In genomic region chr4:126749553-126749952, GRCm38 (mm10) we compare ENCODE assay signal across 13 mouse cellular contexts. TPM values are rescaled to one million over a fixed set of nuclear protein-coding genes. Genes with fewer than 3 reads are reported as not detected.
DNase-seq lines count a peak whose midpoint lies in the region; ATAC-seq lines count a peak whose summit lies in the region.
"Had no signal": no experiment of that assay in that cellular context is flagged by ENCODE, and none has a peak within 500 bp of the region (broad histone marks: within the 10 kb centered on the region; RNA-seq: fewer than 3 reads in every experiment).

No protein-coding gene starts in this region.

- no peak for DNase-seq in frontal cortex, postnatal 14 days (ENCODE audit: low spot score in 2 of 2)
- no peak for DNase-seq in midbrain, embryonic 10.5 days (ENCODE audit: low spot score)
- DNase-seq in hindbrain, embryonic 14.5 days (ENCODE audit: low spot score): no peak
- DNase-seq in heart, adult 9 months (ENCODE audit: low spot score in 2 of 2): no peak
- no peak for DNase-seq in adipocyte (ENCODE audit: low spot score)
- DNase-seq: kidney, adult 8-10 months had no signal

- ATAC-seq in frontal cortex, adult (ENCODE audit: low TSS enrichment): peak; percentile 28; the same call in 1 of the 2 replicates
- no peak for ATAC-seq in midbrain, embryonic 13.5 days
- no peak for ATAC-seq in hindbrain, embryonic 14.5 days (ENCODE audit: low FRiP score)
- ATAC-seq in neural tube, embryonic 15.5 days (ENCODE audit: low FRiP score): no peak
- ATAC-seq: Patski had no signal

- no peaks in the 10 kb centered on the region for H3K9me3 ChIP-seq in midbrain, embryonic 13.5 days
- H3K9me3 ChIP-seq in midbrain, embryonic 10.5 days (replicated peaks): no peaks in the 10 kb centered on the region
- no peaks in the 10 kb centered on the region for H3K9me3 ChIP-seq in hindbrain, embryonic 14.5 days (ENCODE audit: control insufficient read depth, low read length)
- H3K9me3 ChIP-seq in neural tube, embryonic 15.5 days (replicated peaks): no peaks in the 10 kb centered on the region
- H3K9me3 ChIP-seq: liver, embryonic 15.5 days; midbrain, embryonic 12.5 days; stomach, embryonic 15.5 days had no signal

- 89% methylated on average over 11 of the region's 11 CpGs for WGBS in midbrain, embryonic 13.5 days
- 91% methylated on average over 11 of the region's 11 CpGs for WGBS in midbrain, embryonic 10.5 days
- WGBS in hindbrain, embryonic 14.5 days: 86% methylated on average over 11 of the region's 11 CpGs
- WGBS in neural tube, embryonic 15.5 days: 80% methylated on average over 11 of the region's 11 CpGs

- H3K4me1 ChIP-seq in midbrain, embryonic 13.5 days (replicated peaks): peaks cover 53% of the 10 kb centered on the region
- peaks cover 57% of the 10 kb centered on the region for H3K4me1 ChIP-seq in midbrain, embryonic 10.5 days
- peaks cover 36% of the 10 kb centered on the region for H3K4me1 ChIP-seq in hindbrain, embryonic 14.5 days (replicated peaks; ENCODE audit: control insufficient read depth, insufficient read depth, low read length)
- H3K4me1 ChIP-seq in neural tube, embryonic 15.5 days: peaks cover 52% of the 10 kb centered on the region

- H3K27ac ChIP-seq in midbrain, embryonic 13.5 days: no peak overlapping the region
- no peak overlapping the region for H3K27ac ChIP-seq in midbrain, embryonic 10.5 days (replicated peaks)
- H3K27ac ChIP-seq in hindbrain, embryonic 14.5 days: no peak overlapping the region
- H3K27ac ChIP-seq in neural tube, embryonic 15.5 days (replicated peaks): no peak overlapping the region
- H3K27ac ChIP-seq: liver, embryonic 15.5 days; midbrain, embryonic 12.5 days; stomach, embryonic 15.5 days had no signal

- H3K36me3 ChIP-seq in midbrain, embryonic 13.5 days: peaks cover 58% of the 10 kb centered on the region
- peaks cover 65% of the 10 kb centered on the region for H3K36me3 ChIP-seq in midbrain, embryonic 10.5 days
- H3K36me3 ChIP-seq in hindbrain, embryonic 14.5 days (replicated peaks; ENCODE audit: control insufficient read depth, insufficient read depth): peaks cover 52% of the 10 kb centered on the region
- H3K36me3 ChIP-seq in neural tube, embryonic 15.5 days: peaks cover 45% of the 10 kb centered on the region

- peak overlapping the region; percentile 48 for H3K9ac ChIP-seq in midbrain, embryonic 13.5 days (replicated peaks)
- H3K9ac ChIP-seq in hindbrain, embryonic 14.5 days: peak overlapping the region; percentile 20; the same call in 1 of the 2 replicates
- H3K9ac ChIP-seq in neural tube, embryonic 15.5 days (replicated peaks): peak overlapping the region; percentile 29; the same call in 1 of the 2 replicates
- H3K9ac ChIP-seq: liver, embryonic 15.5 days; midbrain, embryonic 12.5 days; stomach, embryonic 15.5 days had no signal

- peaks cover 8% of the 10 kb centered on the region for H3K27me3 ChIP-seq in midbrain, embryonic 13.5 days
- peaks cover 32% of the 10 kb centered on the region for H3K27me3 ChIP-seq in midbrain, embryonic 10.5 days (ENCODE audit: low read depth, poor library complexity, severe bottlenecking)
- H3K27me3 ChIP-seq in hindbrain, embryonic 14.5 days (ENCODE audit: control insufficient read depth, insufficient read depth, low read length): no peaks in the 10 kb centered on the region
- H3K27me3 ChIP-seq in neural tube, embryonic 15.5 days (replicated peaks): peaks cover 3% of the 10 kb centered on the region
- H3K27me3 ChIP-seq: liver, embryonic 15.5 days; Patski; stomach, embryonic 15.5 days had no signal

- 0 out of 2 replicates have a peak overlapping the region, but pooled peaks have one; percentile 4 for H3K4me2 ChIP-seq in midbrain, embryonic 13.5 days (replicated peaks)
- H3K4me2 ChIP-seq in hindbrain, embryonic 14.5 days (replicated peaks): peak overlapping the region; percentile 28
- H3K4me2 ChIP-seq in neural tube, embryonic 15.5 days: peak overlapping the region; percentile 70
- H3K4me2 ChIP-seq: liver, embryonic 15.5 days; midbrain, embryonic 12.5 days; stomach, embryonic 15.5 days had no signal

- no peak overlapping the region for H3K4me3 ChIP-seq in midbrain, embryonic 13.5 days (replicated peaks)
- H3K4me3 ChIP-seq in midbrain, embryonic 10.5 days: no peak overlapping the region
- H3K4me3 ChIP-seq in hindbrain, embryonic 14.5 days (replicated peaks; ENCODE audit: low read length): no peak overlapping the region
- peak overlapping the region; percentile 8 for H3K4me3 ChIP-seq in neural tube, embryonic 15.5 days (replicated peaks)
- H3K4me3 ChIP-seq: liver, embryonic 15.5 days; midbrain, embryonic 12.5 days; stomach, embryonic 15.5 days had no signal

RNA-seq across cellular contexts. Expression of gene Ncdn, which starts 3.7 kb away (rescaled TPM):
- polyA plus RNA-seq in midbrain, embryonic 13.5 days (2015; fragmentation: Nextera tagmentation; extraction: Ambion mirVana): 67.8 and 71.3 TPM in 2 replicates
- 33.5 and 38.1 TPM in 2 replicates for polyA plus RNA-seq in midbrain, embryonic 10.5 days (2016; fragmentation: Nextera tagmentation; extraction: Ambion mirVana)
- 116 and 123 TPM in 2 replicates for polyA plus RNA-seq in hindbrain, embryonic 14.5 days (2014; fragmentation: Nextera tagmentation; extraction: Ambion mirVana)
- 146 and 156 TPM in 2 replicates for polyA plus RNA-seq in neural tube, embryonic 15.5 days (2015; fragmentation: Nextera tagmentation; extraction: Ambion mirVana)

RNA-seq across cellular contexts. Expression of gene AU040320, which starts 3.8 kb away (rescaled TPM):
- 37.0 and 38.7 TPM in 2 replicates for polyA plus RNA-seq in midbrain, embryonic 13.5 days (2015; fragmentation: Nextera tagmentation; extraction: Ambion mirVana)
- 24.4 and 27.8 TPM in 2 replicates for polyA plus RNA-seq in midbrain, embryonic 10.5 days (2016; fragmentation: Nextera tagmentation; extraction: Ambion mirVana)
- polyA plus RNA-seq in hindbrain, embryonic 14.5 days (2014; fragmentation: Nextera tagmentation; extraction: Ambion mirVana): 37.3 and 42.6 TPM in 2 replicates
- 33.5 and 41.7 TPM in 2 replicates for polyA plus RNA-seq in neural tube, embryonic 15.5 days (2015; fragmentation: Nextera tagmentation; extraction: Ambion mirVana)

RNA-seq across cellular contexts. Expression of gene Tfap2e, which starts 13.5 kb away (rescaled TPM):
- polyA plus RNA-seq in midbrain, embryonic 13.5 days (2015; fragmentation: Nextera tagmentation; extraction: Ambion mirVana): 0.82 and 1.7 TPM in 2 replicates
- polyA plus RNA-seq in midbrain, embryonic 10.5 days (2016; fragmentation: Nextera tagmentation; extraction: Ambion mirVana): 0.25 and 0.65 TPM in 2 replicates
- polyA plus RNA-seq in hindbrain, embryonic 14.5 days (2014; fragmentation: Nextera tagmentation; extraction: Ambion mirVana): 0.48 and 0.54 TPM in 2 replicates
- 0.06 TPM in 1 of 2 replicates, not detected in the other for polyA plus RNA-seq in neural tube, embryonic 15.5 days (2015; fragmentation: Nextera tagmentation; extraction: Ambion mirVana)
- polyA plus RNA-seq: liver, embryonic 15.5 days; Patski; stomach, embryonic 15.5 days had no signal

Comparison
In these comparisons a context has a peak if more than half of its experiments do, and no peak if none do; other contexts are left out.
1. H3K4me2 ChIP-seq: peak in every context shown above with its lines; median percentile 70 in neural tube, embryonic 15.5 days; 28 in hindbrain, embryonic 14.5 days; 4 in midbrain, embryonic 13.5 days.